Mouse (Mus musculus): Measurements from ENCODE around the gene Akr7a5. TPM values are rescaled to one million over a fixed set of nuclear protein-coding genes. Genes with fewer than 3 reads are reported as not detected.

Akr7a5 gene
- polyA plus RNA-seq, 2 experiments: 8.3 to 28.4 TPM

- H3K9ac ChIP-seq (replicated peaks): no peak overlapping the region
- ATAC-seq (ENCODE audit: insufficient read depth) (no peak), DNase-seq (ENCODE audit: low read depth in 3 of 3, low spot score in 3 of 3) (no peak)
- peaks cover 0 to 3% of the 10 kb centered on the region in 2 experiments; a peak in 1 of 4 replicates for H3K4me1 ChIP-seq (replicated peaks; ENCODE audit: control insufficient read depth in 2 of 2, insufficient read depth in 2 of 2, low read length in 1 of 2)
- H3K27ac ChIP-seq: no peak overlapping the region
- WGBS (ENCODE audit: insufficient replicate concordance): 70% methylated on average over 4 of the region's 4 CpGs
- no peaks in the 10 kb centered on the region for H3K27me3 ChIP-seq (ENCODE audit: control insufficient read depth, insufficient read depth, low read length)
- H3K4me3 ChIP-seq (ENCODE audit: insufficient read depth in 1 of 2, low read depth in 2 of 2, low read length in 2 of 2): no peak overlapping the region
- no peak overlapping the region for H3K4me2 ChIP-seq (ENCODE audit: low read depth)
- TF ChIP-seq CTCF (IDR thresholded peaks at IDR 0.05; ENCODE audit: low read depth): no peak
- TF ChIP-seq EP300 (IDR thresholded peaks at IDR 0.05; ENCODE audit: low read depth): no peak
- no peaks in the 10 kb centered on the region for H3K36me3 ChIP-seq (replicated peaks; ENCODE audit: control insufficient read depth, insufficient read depth, low read depth)
- no peaks in the 10 kb centered on the region for H3K9me3 ChIP-seq (ENCODE audit: control insufficient read depth, low read length)
Measured at GRCm38 (mm10) chr4:139297566-139297965, 13.0 kb upstream of the Akr7a5 start.

GRCm38 (mm10) chr4:139298671-139299366 lies 11.7 kb upstream of the Akr7a5 start:
- Histone ChIP-seq H3K27me3 (ENCODE audit: control insufficient read depth, insufficient read depth, low read length) (no peaks in the 10 kb centered on the region), H3K27ac (no peak overlapping the region), H3K4me3 (ENCODE audit: insufficient read depth in 1 of 2, low read depth in 2 of 2, low read length in 2 of 2) (no peak overlapping the region), H3K4me1 (replicated peaks; ENCODE audit: control insufficient read depth in 2 of 2, insufficient read depth in 2 of 2, low read length in 1 of 2) (peaks cover 0 to 3% of the 10 kb centered on the region in 2 experiments; a peak in 1 of 4 replicates), H3K9me3 (ENCODE audit: control insufficient read depth, low read length) (no peaks in the 10 kb centered on the region), H3K4me2 (ENCODE audit: low read depth) (no peak overlapping the region), H3K36me3 (replicated peaks; ENCODE audit: control insufficient read depth, insufficient read depth, low read depth) (no peaks in the 10 kb centered on the region), H3K9ac (replicated peaks) (no peak overlapping the region)
- TF ChIP-seq CTCF (IDR thresholded peaks at IDR 0.05; ENCODE audit: low read depth): no peak
- no peak for TF ChIP-seq EP300 (IDR thresholded peaks at IDR 0.05; ENCODE audit: low read depth)
- ATAC-seq (ENCODE audit: insufficient read depth): 0 out of 2 replicates have a peak, but pooled peaks have one; percentile 12
- WGBS (ENCODE audit: insufficient replicate concordance): 67% methylated on average over 12 of the region's 12 CpGs
- no peak for DNase-seq (ENCODE audit: low read depth in 3 of 3, low spot score in 3 of 3)

- ATAC-seq (ENCODE audit: insufficient read depth): no peak
- no peaks in the 10 kb centered on the region for H3K36me3 ChIP-seq (replicated peaks; ENCODE audit: control insufficient read depth, insufficient read depth, low read depth)
- no peak overlapping the region for H3K27ac ChIP-seq
- peaks cover 0 to 3% of the 10 kb centered on the region in 2 experiments; a peak in 1 of 4 replicates for H3K4me1 ChIP-seq (replicated peaks; ENCODE audit: control insufficient read depth in 2 of 2, insufficient read depth in 2 of 2, low read length in 1 of 2)
- no peaks in the 10 kb centered on the region for H3K9me3 ChIP-seq (ENCODE audit: control insufficient read depth, low read length)
- no peak for DNase-seq (ENCODE audit: low read depth in 3 of 3, low spot score in 3 of 3)
- WGBS (ENCODE audit: insufficient replicate concordance): 79% methylated on average over 8 of the region's 8 CpGs
- H3K4me2 ChIP-seq (ENCODE audit: low read depth): no peak overlapping the region
- no peak for TF ChIP-seq CTCF (IDR thresholded peaks at IDR 0.05; ENCODE audit: low read depth)
- no peak for TF ChIP-seq EP300 (IDR thresholded peaks at IDR 0.05; ENCODE audit: low read depth)
- H3K9ac ChIP-seq (replicated peaks): no peak overlapping the region
- no peak overlapping the region for H3K4me3 ChIP-seq (ENCODE audit: insufficient read depth in 1 of 2, low read depth in 2 of 2, low read length in 2 of 2)
- H3K27me3 ChIP-seq (ENCODE audit: control insufficient read depth, insufficient read depth, low read length): no peaks in the 10 kb centered on the region
Measured at GRCm38 (mm10) chr4:139301780-139302179, 8.8 kb upstream of the Akr7a5 start.

GRCm38 (mm10) chr4:139302241-139302640 lies 8.3 kb upstream of the Akr7a5 start:
- TF ChIP-seq EP300 (IDR thresholded peaks at IDR 0.05; ENCODE audit: low read depth): no peak
- TF ChIP-seq CTCF (IDR thresholded peaks at IDR 0.05; ENCODE audit: low read depth): no peak
- no peak overlapping the region for H3K4me3 ChIP-seq (ENCODE audit: insufficient read depth in 1 of 2, low read depth in 2 of 2, low read length in 2 of 2)
- no peak for ATAC-seq (ENCODE audit: insufficient read depth)
- H3K36me3 ChIP-seq (replicated peaks; ENCODE audit: control insufficient read depth, insufficient read depth, low read depth): no peaks in the 10 kb centered on the region
- no peak overlapping the region for H3K9ac ChIP-seq (replicated peaks)
- WGBS (ENCODE audit: insufficient replicate concordance): 66% methylated on average over 5 of the region's 5 CpGs
- peaks cover 0 to 3% of the 10 kb centered on the region in 2 experiments; a peak in 1 of 4 replicates for H3K4me1 ChIP-seq (replicated peaks; ENCODE audit: control insufficient read depth in 2 of 2, insufficient read depth in 2 of 2, low read length in 1 of 2)
- no peak overlapping the region for H3K27ac ChIP-seq
- no peak overlapping the region for H3K4me2 ChIP-seq (ENCODE audit: low read depth)
- no peaks in the 10 kb centered on the region for H3K9me3 ChIP-seq (ENCODE audit: control insufficient read depth, low read length)
- DNase-seq (ENCODE audit: low read depth in 3 of 3, low spot score in 3 of 3): no peak
- H3K27me3 ChIP-seq (ENCODE audit: control insufficient read depth, insufficient read depth, low read length): no peaks in the 10 kb centered on the region

- DNase-seq (ENCODE audit: low read depth in 3 of 3, low spot score in 3 of 3): no peak
- no peak overlapping the region for H3K4me3 ChIP-seq (ENCODE audit: insufficient read depth in 1 of 2, low read depth in 2 of 2, low read length in 2 of 2)
- H3K9me3 ChIP-seq (ENCODE audit: control insufficient read depth, low read length): no peaks in the 10 kb centered on the region
- no peak for ATAC-seq (ENCODE audit: insufficient read depth)
- no peak overlapping the region for H3K4me2 ChIP-seq (ENCODE audit: low read depth)
- H3K36me3 ChIP-seq (replicated peaks; ENCODE audit: control insufficient read depth, insufficient read depth, low read depth): no peaks in the 10 kb centered on the region
- H3K27me3 ChIP-seq (ENCODE audit: control insufficient read depth, insufficient read depth, low read length): no peaks in the 10 kb centered on the region
- 84% methylated on average over 3 of the region's 3 CpGs for WGBS (ENCODE audit: insufficient replicate concordance)
- H3K9ac ChIP-seq (replicated peaks): no peak overlapping the region
- peaks cover 4 to 5% of the 10 kb centered on the region in 2 experiments; a peak in 3 of 4 replicates for H3K4me1 ChIP-seq (replicated peaks; ENCODE audit: control insufficient read depth in 2 of 2, insufficient read depth in 2 of 2, low read length in 1 of 2)
- H3K27ac ChIP-seq: no peak overlapping the region
- TF ChIP-seq EP300 (IDR thresholded peaks at IDR 0.05; ENCODE audit: low read depth) (no peak), CTCF (IDR thresholded peaks at IDR 0.05; ENCODE audit: low read depth) (no peak)
Measured at GRCm38 (mm10) chr4:139305521-139305920, 5.0 kb upstream of the Akr7a5 start.
